Mouse (Mus musculus): ENCODE results near the gene Tmem163.

The Tmem163 gene

DNA sequence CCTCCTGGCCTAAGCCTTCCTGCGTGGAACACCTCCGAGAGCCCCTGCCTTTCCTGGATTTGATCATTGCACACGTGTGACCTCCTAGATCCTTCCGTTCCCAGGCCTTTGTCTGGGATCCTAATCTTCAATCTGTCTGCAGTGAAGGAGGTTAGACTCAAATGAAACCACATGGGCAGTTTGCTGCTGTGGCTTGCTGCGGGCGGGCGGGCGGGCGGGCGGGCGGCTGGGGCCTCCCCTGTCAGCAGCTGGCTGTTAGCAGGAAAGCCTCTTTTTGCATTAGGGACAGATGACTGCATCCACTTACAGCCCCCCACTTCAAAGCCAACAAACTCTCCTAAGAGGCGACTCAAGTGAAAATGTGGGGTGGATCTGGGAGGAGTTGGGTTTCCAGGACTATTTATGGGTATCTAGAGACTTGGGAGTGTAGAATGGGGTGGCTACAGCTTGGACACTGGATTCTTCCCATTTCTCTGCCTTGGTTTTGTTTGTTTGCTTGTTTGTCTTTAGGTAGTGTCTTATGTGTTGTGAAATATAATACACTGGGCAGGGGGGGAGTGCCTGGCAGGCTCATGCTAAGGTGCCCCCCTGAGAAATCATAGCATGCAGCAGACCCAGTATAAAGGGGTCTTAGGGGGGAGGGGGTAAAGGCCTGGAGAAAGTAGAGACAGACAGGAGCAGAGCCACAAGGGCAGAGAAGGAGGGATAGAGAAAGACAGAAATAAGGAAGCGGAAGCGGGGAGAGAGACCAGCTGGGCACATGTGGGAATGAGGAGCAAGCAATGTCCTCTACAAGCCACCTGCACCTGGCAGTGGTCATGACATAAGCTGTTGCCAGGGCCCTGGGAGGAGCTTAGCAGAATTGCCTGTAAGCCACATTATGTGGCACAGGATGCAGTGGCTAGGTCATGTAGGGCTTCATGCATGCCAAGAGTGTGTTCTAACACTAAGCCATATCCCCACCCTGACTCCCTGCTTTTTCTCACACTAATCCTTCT is 236.2 kb downstream of the Tmem163 start:
- DNase-seq (ENCODE audit: low read depth in 2 of 2, low spot score in 2 of 2), result no peak

DNA sequence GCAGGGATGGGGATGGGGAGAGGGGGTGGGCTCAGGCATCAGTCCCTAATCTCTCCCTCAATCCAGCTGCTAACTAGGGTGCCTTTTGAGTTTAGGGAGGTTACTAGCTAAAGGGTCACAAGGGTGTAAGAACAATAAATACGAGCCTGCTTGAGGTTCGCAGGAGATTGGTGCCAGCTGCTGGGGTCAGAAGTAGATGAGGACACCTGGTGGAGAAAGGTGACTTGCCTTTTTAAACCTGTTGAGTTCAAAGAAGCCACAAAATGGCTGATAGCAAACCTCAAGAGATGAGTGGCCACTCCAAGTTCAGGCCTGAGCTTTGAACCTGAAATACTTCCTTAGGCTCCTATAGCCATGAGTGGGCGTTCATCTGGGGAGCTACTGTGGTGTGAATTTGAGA is 237.6 kb downstream of the Tmem163 start:
- DNase-seq (ENCODE audit: low read depth in 2 of 2, low spot score in 2 of 2), result no peak

DNA sequence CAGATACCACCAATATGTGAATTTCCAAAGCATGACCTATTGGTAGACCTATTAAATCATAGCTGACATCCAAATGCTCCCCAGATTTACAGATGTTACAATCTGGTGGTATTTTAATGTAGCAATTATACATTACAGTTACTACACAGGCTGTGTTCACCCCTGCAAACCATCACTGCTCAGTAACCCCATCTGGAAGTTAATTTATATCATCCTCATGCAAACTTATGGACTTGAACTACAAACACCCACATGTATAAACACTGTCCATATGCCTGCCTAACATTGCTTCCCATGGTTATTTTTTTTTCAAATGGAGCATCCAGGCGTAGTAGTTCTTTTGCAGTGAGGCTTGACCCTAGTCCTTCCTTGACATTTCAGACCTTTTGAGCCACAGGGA is 238.3 kb downstream of the Tmem163 start:
- no peak for DNase-seq (ENCODE audit: low read depth in 2 of 2, low spot score in 2 of 2)

DNA sequence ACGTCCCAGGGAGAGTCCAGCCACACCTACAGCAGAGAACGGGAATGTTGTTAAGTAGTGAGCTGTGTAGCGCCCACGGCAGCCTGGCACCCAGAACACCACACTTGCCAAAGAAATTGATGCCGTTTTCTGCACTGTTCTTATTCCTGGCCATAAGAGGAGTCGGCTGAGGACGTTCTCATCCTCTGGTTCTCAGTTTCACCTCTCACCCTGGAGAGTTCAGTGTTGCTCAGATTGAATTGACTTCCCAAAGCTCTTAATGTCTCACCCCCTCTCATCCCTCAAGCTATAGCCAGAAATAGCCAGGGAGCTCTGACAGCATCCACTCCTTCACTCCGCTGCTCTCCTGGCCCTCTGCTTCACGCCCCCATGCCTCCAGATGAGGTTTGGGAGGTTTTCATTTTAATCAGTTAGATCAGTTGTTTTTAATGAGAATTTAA is 239.9 kb downstream of the Tmem163 start:
- DNase-seq (ENCODE audit: low read depth in 2 of 2, low spot score in 2 of 2), result no peak

DNA sequence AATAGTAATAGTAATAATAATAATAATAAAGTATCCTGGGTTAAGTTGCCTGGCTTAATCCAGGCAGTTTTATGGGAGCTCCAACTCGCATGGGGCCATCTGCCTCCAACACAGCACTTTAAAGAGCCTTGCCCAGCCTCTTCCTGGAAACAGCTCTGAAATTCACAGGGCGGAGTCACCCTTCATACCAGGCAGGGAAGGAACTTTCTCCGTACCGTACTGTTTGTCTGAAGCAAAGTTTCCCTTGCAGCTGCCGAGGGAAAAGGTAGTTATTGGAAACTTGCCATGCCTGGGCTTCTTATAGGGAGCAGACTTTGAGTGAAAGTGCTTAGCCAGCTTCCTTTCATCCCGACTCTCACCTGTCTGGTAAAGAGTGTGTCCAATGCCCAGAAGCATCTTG is 242.3 kb downstream of the Tmem163 start:
- no peak for DNase-seq (ENCODE audit: low read depth in 2 of 2, low spot score in 2 of 2)
